Mouse (Mus musculus) spleen, adult 2 months (tissue): Measurements from ENCODE around the gene Topaz1.

Experiments
- CTCF ChIP-seq: fragments of 200-500 bp; IDR thresholded peaks from 2 replicates; pipeline ENCODE4 v1.5.1; 2011; ENCODE audit warnings: mild to moderate bottlenecking, inconsistent platforms; ENCODE audit not compliant: insufficient read depth, insufficient read length, insufficient replicate concordance; ENCODE audit errors: extremely low read depth
- POLR2A ChIP-seq: fragments of 200-500 bp; IDR thresholded peaks from 2 replicates; pipeline ENCODE4 v1.6.1; 2011; ENCODE audit warnings: low read depth, low read length, inconsistent platforms

DNA sequence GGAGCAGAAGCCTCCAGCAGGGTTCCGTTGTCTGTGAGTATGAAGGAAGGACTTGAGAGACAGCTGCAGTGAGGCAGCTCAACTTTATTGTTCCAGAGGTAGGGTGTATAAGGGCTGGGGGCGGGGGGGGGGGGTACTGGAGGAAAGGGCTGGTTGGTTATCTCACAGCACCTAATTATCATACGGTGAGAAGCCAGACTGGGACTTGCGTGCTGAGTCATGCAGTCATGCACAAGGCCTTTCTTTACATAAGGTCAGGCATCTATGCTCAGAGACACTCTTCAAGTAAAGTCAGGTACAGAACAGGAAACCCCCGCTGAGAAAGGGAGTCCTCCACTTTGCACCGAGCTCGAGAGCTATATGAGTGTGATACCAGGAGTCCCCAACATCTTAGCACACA lies 12.2 kb upstream of the Topaz1 start:
- TF ChIP-seq POLR2A: no peak
- TF ChIP-seq CTCF: no peak
